In the genomic region with DNA sequence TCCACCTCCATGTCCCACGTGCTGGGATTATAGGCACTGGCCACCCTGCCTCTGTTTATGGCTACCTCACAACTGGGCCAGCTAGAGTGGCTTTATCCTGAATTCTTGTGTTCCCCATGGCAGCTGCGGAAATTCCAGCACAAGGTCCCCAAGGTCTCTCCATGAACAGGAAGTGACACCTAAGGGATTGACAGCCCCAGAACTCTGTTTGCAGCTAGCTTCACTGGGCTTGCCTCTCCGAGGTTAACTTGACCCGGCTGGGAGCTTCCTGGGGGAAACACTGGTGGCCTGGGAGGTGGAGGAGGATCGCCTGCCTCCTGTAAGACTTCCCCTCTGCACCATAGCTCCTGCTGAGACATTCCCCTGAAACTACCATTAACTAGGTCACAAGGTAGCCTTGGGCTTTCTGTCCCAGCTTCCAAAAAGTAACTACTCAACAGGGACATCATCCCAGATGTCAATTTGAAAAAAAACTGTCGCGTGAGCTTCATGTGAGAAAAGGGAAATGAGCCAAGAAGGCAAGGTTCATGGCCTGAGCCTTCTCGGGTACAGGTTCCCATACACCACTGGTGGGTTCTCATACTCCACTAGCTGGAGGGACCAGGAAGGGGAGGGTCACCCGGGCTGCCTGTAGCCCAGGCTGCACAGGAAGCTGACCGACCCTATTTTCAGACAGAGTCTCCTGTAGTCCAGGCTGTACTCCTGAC, we compare ENCODE assay signal across 7 mouse cellular contexts. TPM values are rescaled to one million over a fixed set of nuclear protein-coding genes. Genes with fewer than 3 reads are reported as not detected.
DNase-seq lines count a peak whose midpoint lies in the region; ATAC-seq and TF ChIP-seq lines count a peak whose summit lies in the region.

No protein-coding gene starts in this region.

- H3K4me1 ChIP-seq in brown adipose tissue, adult 24 weeks (ENCODE audit: control insufficient read depth, insufficient read depth, insufficient read length, low read length), result peaks cover 13% of the 10 kb centered on the region
- peaks cover 29% of the 10 kb centered on the region for H3K4me1 ChIP-seq in forebrain, embryonic 10.5 days
- H3K4me1 ChIP-seq in intestine, embryonic 14.5 days (replicated peaks; ENCODE audit: control insufficient read depth, insufficient read depth, low read length), result peaks cover 14% of the 10 kb centered on the region; the same call in 1 of the 2 replicates
- H3K4me1 ChIP-seq in liver, postnatal 0 days (ENCODE audit: insufficient read depth), result peaks cover 14% of the 10 kb centered on the region

- H3K4me2 ChIP-seq in intestine, embryonic 14.5 days (ENCODE audit: low read length), result peak overlapping the region; percentile 60
- peak overlapping the region; percentile 92 for H3K4me2 ChIP-seq in liver, postnatal 0 days (ENCODE audit: low read depth, low read length)

- no peak for TF ChIP-seq CTCF in liver, postnatal 0 days (IDR thresholded peaks at IDR 0.05; ENCODE audit: low read depth)

- peak overlapping the region; percentile 91 for H3K27ac ChIP-seq in brown adipose tissue, adult 24 weeks (replicated peaks; ENCODE audit: low read depth, low read length)
- peak overlapping the region; percentile 79; the same call in 1 of the 2 replicates for H3K27ac ChIP-seq in forebrain, embryonic 10.5 days
- peak overlapping the region; percentile 60; the same call in 1 of the 2 replicates for H3K27ac ChIP-seq in intestine, embryonic 14.5 days (ENCODE audit: low read depth)
- peak overlapping the region; percentile 53 for H3K27ac ChIP-seq in liver, postnatal 0 days (ENCODE audit: low read depth)

- H3K36me3 ChIP-seq in forebrain, embryonic 10.5 days (replicated peaks), result no peaks in the 10 kb centered on the region
- H3K36me3 ChIP-seq in intestine, embryonic 14.5 days (ENCODE audit: control insufficient read depth, insufficient read depth, low read length), result no peaks in the 10 kb centered on the region
- H3K36me3 ChIP-seq in liver, postnatal 0 days (replicated peaks; ENCODE audit: insufficient read depth, low read length), result no peaks in the 10 kb centered on the region

- no peak for TF ChIP-seq EP300 in liver, postnatal 0 days (IDR thresholded peaks at IDR 0.05; ENCODE audit: low read depth)

- H3K4me3 ChIP-seq in brown adipose tissue, adult 24 weeks (ENCODE audit: insufficient read depth, low read depth, low read length), result peak overlapping the region; percentile 64
- H3K4me3 ChIP-seq in forebrain, embryonic 10.5 days, result peak overlapping the region; percentile 60
- H3K4me3 ChIP-seq in intestine, embryonic 14.5 days (ENCODE audit: low read depth, low read length), result peak overlapping the region; percentile 55
- H3K4me3 ChIP-seq in liver, postnatal 0 days (ENCODE audit: low read depth, low read length), result peak overlapping the region; percentile 49

- H3K9me3 ChIP-seq in forebrain, embryonic 10.5 days, result peaks cover 5% of the 10 kb centered on the region; the same call in 1 of the 2 replicates
- no peaks in the 10 kb centered on the region; the same call in 1 of the 2 replicates for H3K9me3 ChIP-seq in intestine, embryonic 14.5 days (ENCODE audit: control insufficient read depth, low read length)
- H3K9me3 ChIP-seq in liver, postnatal 0 days (ENCODE audit: low read length), result no peaks in the 10 kb centered on the region

- peak overlapping the region; percentile 40 for H3K9ac ChIP-seq in intestine, embryonic 14.5 days (ENCODE audit: low read length)
- H3K9ac ChIP-seq in liver, postnatal 0 days (replicated peaks), result peak overlapping the region; percentile 60; the same call in 1 of the 2 replicates

- peaks cover 15% of the 10 kb centered on the region for H3K27me3 ChIP-seq in forebrain, embryonic 10.5 days (ENCODE audit: poor library complexity, severe bottlenecking)
- H3K27me3 ChIP-seq in intestine, embryonic 14.5 days (replicated peaks; ENCODE audit: control insufficient read depth, insufficient read depth, low read length), result no peaks in the 10 kb centered on the region
- no peaks in the 10 kb centered on the region for H3K27me3 ChIP-seq in liver, postnatal 0 days (ENCODE audit: insufficient read depth, low read length)

- ATAC-seq in intestine, embryonic 14.5 days (replicated peaks; ENCODE audit: low FRiP score, low TSS enrichment, low read depth), result no peak
- ATAC-seq in liver, postnatal 0 days, result peak; percentile 12; the same call in 1 of the 2 replicates

- WGBS in forebrain, embryonic 10.5 days, result 48% methylated on average over 10 of the region's 10 CpGs
- 39% methylated on average over 10 of the region's 10 CpGs for WGBS in intestine, embryonic 14.5 days
- 18% methylated on average over 10 of the region's 10 CpGs for WGBS in liver, postnatal 0 days (ENCODE audit: insufficient replicate concordance)

- no peak for DNase-seq in forebrain, embryonic 10.5 days (ENCODE audit: extremely low spot score, low spot score)
- DNase-seq in intestine, embryonic 14.5 days (ENCODE audit: low spot score), result no peak
- DNase-seq in liver, postnatal 0 days, result no peak
- DNase-seq in yolk sac, embryonic 10.5 days (ENCODE audit: low spot score), result peak; percentile 7
- no peak for DNase-seq in MN1 (ENCODE audit: low spot score)
- DNase-seq in embryo, embryonic 10.5 days (ENCODE audit: low spot score), result no peak

RNA-seq across cellular contexts. Expression of a gene that starts 8.5 kb away (rescaled TPM):
- 29.7 and 32.3 TPM in 2 replicates for polyA plus RNA-seq in brown adipose tissue, adult 24 weeks (2012; ENCODE audit: insufficient read depth, insufficient read length, missing spikeins)
- 440 and 447 TPM in 2 replicates for polyA plus RNA-seq in forebrain, embryonic 10.5 days (2016; fragmentation: Nextera tagmentation; extraction: Ambion mirVana)
- polyA plus RNA-seq in intestine, embryonic 14.5 days (2014; fragmentation: Nextera tagmentation; extraction: Ambion mirVana), result 298 and 318 TPM in 2 replicates
- polyA plus RNA-seq in liver, postnatal 0 days (2015; fragmentation: Nextera tagmentation; extraction: Ambion mirVana), result 75.4 and 81.4 TPM in 2 replicates

RNA-seq across cellular contexts. Expression of a gene that starts 12.7 kb away (rescaled TPM):
- polyA plus RNA-seq in brown adipose tissue, adult 24 weeks (2012; ENCODE audit: insufficient read depth, insufficient read length, missing spikeins), result not detected in 2 replicates
- 0.10 TPM in 1 of 2 replicates, not detected in the other for polyA plus RNA-seq in forebrain, embryonic 10.5 days (2016; fragmentation: Nextera tagmentation; extraction: Ambion mirVana)
- polyA plus RNA-seq in intestine, embryonic 14.5 days (2014; fragmentation: Nextera tagmentation; extraction: Ambion mirVana), result 0.08 TPM in 1 of 2 replicates, not detected in the other
- not detected in 2 replicates for polyA plus RNA-seq in liver, postnatal 0 days (2015; fragmentation: Nextera tagmentation; extraction: Ambion mirVana)

RNA-seq across cellular contexts. Expression of a gene that starts 20.4 kb away (rescaled TPM):
- polyA plus RNA-seq in brown adipose tissue, adult 24 weeks (2012; ENCODE audit: insufficient read depth, insufficient read length, missing spikeins), result 4.0 and 6.9 TPM in 2 replicates
- polyA plus RNA-seq in forebrain, embryonic 10.5 days (2016; fragmentation: Nextera tagmentation; extraction: Ambion mirVana), result 4.2 and 4.5 TPM in 2 replicates
- polyA plus RNA-seq in intestine, embryonic 14.5 days (2014; fragmentation: Nextera tagmentation; extraction: Ambion mirVana), result 4.7 and 4.8 TPM in 2 replicates
- polyA plus RNA-seq in liver, postnatal 0 days (2015; fragmentation: Nextera tagmentation; extraction: Ambion mirVana), result 0.21 and 0.29 TPM in 2 replicates

RNA-seq across cellular contexts. Expression of a gene that starts 42.2 kb away (rescaled TPM):
- 0.83 and 1.4 TPM in 2 replicates for polyA plus RNA-seq in brown adipose tissue, adult 24 weeks (2012; ENCODE audit: insufficient read depth, insufficient read length, missing spikeins)
- 2.8 and 4.2 TPM in 2 replicates for polyA plus RNA-seq in forebrain, embryonic 10.5 days (2016; fragmentation: Nextera tagmentation; extraction: Ambion mirVana)
- polyA plus RNA-seq in intestine, embryonic 14.5 days (2014; fragmentation: Nextera tagmentation; extraction: Ambion mirVana), result 1.9 and 2.3 TPM in 2 replicates
- 2.4 TPM in 2 replicates for polyA plus RNA-seq in liver, postnatal 0 days (2015; fragmentation: Nextera tagmentation; extraction: Ambion mirVana)
